Mouse (Mus musculus) liver, embryonic 12.5 days (tissue): ENCODE measurements around the gene Olfr1024. TPM values are rescaled to one million over a fixed set of nuclear protein-coding genes. Genes with fewer than 3 reads are reported as not detected.

Experiments used
- ATAC-seq: fragments of 200-750 bp; cut with Nextera tagmentation; 2 replicates; pipeline ENCODE4 v1.8.0; 2017; ENCODE audit warnings: moderate number of reproducible peaks, mild to moderate bottlenecking, moderate library complexity
- H3K27ac ChIP-seq: fragments of 300-500 bp; sonication (generic); 2 replicates; pipeline ENCODE4 v1.5.1; 2016; ENCODE audit warnings: mild to moderate bottlenecking
- H3K27me3 ChIP-seq: fragments of 300-500 bp; sonication (generic); replicated peaks from 2 replicates; pipeline ENCODE4 v1.6.1; 2016; ENCODE audit warnings: mild to moderate bottlenecking, moderate library complexity
- H3K36me3 ChIP-seq: fragments of 300-500 bp; sonication (generic); 2 replicates; pipeline ENCODE4 v1.6.1; 2016; ENCODE audit warnings: mild to moderate bottlenecking, moderate library complexity
- H3K4me1 ChIP-seq: fragments of 300-500 bp; sonication (generic); 2 replicates; pipeline ENCODE4 v1.6.1; 2016
- H3K4me2 ChIP-seq: fragments of 300-500 bp; sonication (generic); 2 replicates; pipeline ENCODE4 v1.6.1; 2016; ENCODE audit warnings: mild to moderate bottlenecking, moderate library complexity
- H3K4me3 ChIP-seq: fragments of 300-500 bp; sonication (generic); 2 replicates; pipeline ENCODE4 v1.5.1; 2016; ENCODE audit warnings: mild to moderate bottlenecking, moderate library complexity
- H3K9ac ChIP-seq: fragments of 300-500 bp; sonication (generic); 2 replicates; pipeline ENCODE4 v1.6.1; 2016; ENCODE audit warnings: mild to moderate bottlenecking, moderate library complexity
- H3K9me3 ChIP-seq: fragments of 300-500 bp; sonication (generic); replicated peaks from 2 replicates; pipeline ENCODE4 v1.6.1; 2016; ENCODE audit warnings: mild to moderate bottlenecking, moderate library complexity
- WGBS: fragments of 180-500 bp; shearing (Covaris S2); methylation state at CpG from one replicate; pipeline ENCODE4 v1.1.7; 2016; ENCODE audit not compliant: insufficient replicate concordance; 5-methylcytosine and 5-hydroxymethylcytosine counted together
- polyA plus RNA-seq: library from polyadenylated mRNA; unstranded; fragments of >200 nt; fragmentation: Nextera tagmentation; extraction: Ambion mirVana; gene quantifications from 2 replicates; pipeline ENCODE4 v1.2.1, GENCODE M21; 2016

Gene Olfr1024
- polyA plus RNA-seq, result not detected in 2 replicates

- H3K4me3 ChIP-seq, result no peak within 1 kb of the TSS
- no peaks in the 10 kb centered on the region for H3K27me3 ChIP-seq
- H3K4me2 ChIP-seq, result no peak within 1 kb of the TSS
- no peaks in the 10 kb centered on the region for H3K9me3 ChIP-seq
- no peak within 1 kb of the TSS for H3K9ac ChIP-seq
- no peaks in the 10 kb centered on the region for H3K36me3 ChIP-seq
- no peak within 1 kb of the TSS for H3K27ac ChIP-seq
- H3K4me1 ChIP-seq, result no peaks in the 10 kb centered on the region
- ATAC-seq, result no peak
- WGBS, result 69% methylated on average over 3 of the region's 3 CpGs
These were observed at the start of gene Olfr1024 for GRCm38 (mm10) chr2:85904952-85905351. TSS of gene Olfr1024 (minus strand) at chr2:85905052.

- ATAC-seq, result no peak
- H3K4me1 ChIP-seq, result no peaks in the 10 kb centered on the region
- 38% methylated on average over 1 of the region's 1 CpGs for WGBS
These were observed 45.3 kb upstream of the Olfr1024 start, which contains the start of gene Olfr1028 for GRCm38 (mm10) chr2:85950137-85950536. TSS of gene Olfr1028 (plus strand) at chr2:85950437.

GRCm38 (mm10) chr2:85921258-85921657, 16.4 kb upstream of the Olfr1024 start, which contains the start of gene Olfr1026:
TSS of gene Olfr1026 (plus strand) at chr2:85921558.
- ATAC-seq, result no peak
- WGBS, result 74% methylated on average over 3 of the region's 3 CpGs
- no peak within 1 kb of the TSS for H3K27ac ChIP-seq
- no peaks in the 10 kb centered on the region for H3K9me3 ChIP-seq
- H3K4me1 ChIP-seq, result no peaks in the 10 kb centered on the region
- no peak within 1 kb of the TSS for H3K4me2 ChIP-seq
- H3K9ac ChIP-seq, result no peak within 1 kb of the TSS
- no peaks in the 10 kb centered on the region for H3K27me3 ChIP-seq
- H3K4me3 ChIP-seq, result no peak within 1 kb of the TSS
- H3K36me3 ChIP-seq, result no peaks in the 10 kb centered on the region

More at GRCm38 (mm10) chr2:85950137-85950536, 45.3 kb upstream of the Olfr1024 start, which contains the start of gene Olfr1028:
- Histone ChIP-seq H3K9ac (no peak within 1 kb of the TSS), H3K27me3 (no peaks in the 10 kb centered on the region), H3K4me3 (no peak within 1 kb of the TSS), H3K9me3 (no peaks in the 10 kb centered on the region), H3K36me3 (no peaks in the 10 kb centered on the region), H3K4me2 (no peak within 1 kb of the TSS), H3K27ac (no peak within 1 kb of the TSS)

- Histone ChIP-seq H3K36me3 (no peaks in the 10 kb centered on the region), H3K4me3 (no peak within 1 kb of the TSS), H3K9me3 (no peaks in the 10 kb centered on the region), H3K27me3 (no peaks in the 10 kb centered on the region), H3K27ac (no peak within 1 kb of the TSS), H3K4me1 (no peaks in the 10 kb centered on the region), H3K4me2 (no peak within 1 kb of the TSS), H3K9ac (no peak within 1 kb of the TSS)
- 21% methylated on average over 1 of the region's 1 CpGs for WGBS
- no peak for ATAC-seq
These were observed 10.0 kb upstream of the Olfr1024 start, which contains the start of gene Olfr1025-ps1 for GRCm38 (mm10) chr2:85914893-85915292. TSS of gene Olfr1025-ps1 (plus strand) at chr2:85915193.

GRCm38 (mm10) chr2:85913197-85913596, 8.3 kb upstream of the Olfr1024 start:
- Histone ChIP-seq H3K4me3 (no peak overlapping the region), H3K9ac (no peak overlapping the region), H3K4me1 (no peaks in the 10 kb centered on the region), H3K36me3 (no peaks in the 10 kb centered on the region), H3K9me3 (no peaks in the 10 kb centered on the region), H3K4me2 (no peak overlapping the region), H3K27me3 (no peaks in the 10 kb centered on the region), H3K27ac (no peak overlapping the region)
- no peak for ATAC-seq

- 41% methylated on average over 2 of the region's 2 CpGs for WGBS
- H3K9ac ChIP-seq, result no peak within 1 kb of the TSS
- H3K4me2 ChIP-seq, result no peak within 1 kb of the TSS
These were observed 19.5 kb downstream of the Olfr1024 start, which contains the start of gene Olfr1023 for GRCm38 (mm10) chr2:85885340-85885739. TSS of gene Olfr1023 (plus strand) at chr2:85885640.

GRCm38 (mm10) chr2:85868294-85868693, 36.6 kb downstream of the Olfr1024 start, which contains the start of gene Olfr1022:
TSS of gene Olfr1022 (plus strand) at chr2:85868594.
- no peaks in the 10 kb centered on the region for H3K36me3 ChIP-seq
- no peaks in the 10 kb centered on the region for H3K4me1 ChIP-seq
- no peak within 1 kb of the TSS for H3K9ac ChIP-seq
- no peak within 1 kb of the TSS for H3K4me2 ChIP-seq
- H3K27me3 ChIP-seq, result no peaks in the 10 kb centered on the region
- H3K27ac ChIP-seq, result no peak within 1 kb of the TSS
- no peak within 1 kb of the TSS for H3K4me3 ChIP-seq
- 41% methylated on average over 2 of the region's 2 CpGs for WGBS
- no peaks in the 10 kb centered on the region for H3K9me3 ChIP-seq
- no peak for ATAC-seq

More at GRCm38 (mm10) chr2:85885340-85885739, 19.5 kb downstream of the Olfr1024 start, which contains the start of gene Olfr1023:
- Histone ChIP-seq H3K9me3 (no peaks in the 10 kb centered on the region), H3K27me3 (no peaks in the 10 kb centered on the region), H3K4me1 (no peaks in the 10 kb centered on the region), H3K27ac (no peak within 1 kb of the TSS), H3K36me3 (no peaks in the 10 kb centered on the region), H3K4me3 (no peak within 1 kb of the TSS)
- no peak for ATAC-seq

Other genes starting within 250 kb of the Olfr1024 start
- gene Olfr154, start 240.6 kb downstream of the Olfr1024 start, polyA plus RNA-seq, result not detected in 2 replicates
- gene Olfr1006, start 226.3 kb downstream of the Olfr1024 start, polyA plus RNA-seq, result not detected in 2 replicates
- not detected in 2 replicates for gene Olfr1008, start 215.6 kb downstream of the Olfr1024 start, polyA plus RNA-seq
- gene Olfr1009, start 189.6 kb downstream of the Olfr1024 start, polyA plus RNA-seq, result not detected in 2 replicates
- gene Olfr1012, start 142.3 kb downstream of the Olfr1024 start, polyA plus RNA-seq, result not detected in 2 replicates
- gene Olfr1013, start 138.0 kb downstream of the Olfr1024 start, polyA plus RNA-seq, result not detected in 2 replicates
- not detected in 2 replicates for gene Olfr1014, start 132.3 kb downstream of the Olfr1024 start, polyA plus RNA-seq
- gene Olfr1015, start 123.0 kb downstream of the Olfr1024 start, polyA plus RNA-seq, result not detected in 2 replicates
- not detected in 2 replicates for gene Olfr1016, start 102.5 kb downstream of the Olfr1024 start, polyA plus RNA-seq
- not detected in 2 replicates for gene Olfr1018, start 86.6 kb downstream of the Olfr1024 start, polyA plus RNA-seq
- gene Olfr1019, start 59.6 kb downstream of the Olfr1024 start, polyA plus RNA-seq, result not detected in 2 replicates
- gene Olfr1020, start 58.0 kb downstream of the Olfr1024 start, polyA plus RNA-seq, result not detected in 2 replicates
- not detected in 2 replicates for gene Olfr1022, start 36.5 kb downstream of the Olfr1024 start, polyA plus RNA-seq
- not detected in 2 replicates for gene Olfr1023, start 19.4 kb downstream of the Olfr1024 start, polyA plus RNA-seq
- not detected in 2 replicates for gene Olfr1025-ps1, start 10.1 kb upstream of the Olfr1024 start, polyA plus RNA-seq
- gene Olfr1026, start 16.5 kb upstream of the Olfr1024 start, polyA plus RNA-seq, result not detected in 2 replicates
- gene Olfr1028, start 45.4 kb upstream of the Olfr1024 start, polyA plus RNA-seq, result not detected in 2 replicates
- gene Olfr1029, start 68.8 kb upstream of the Olfr1024 start, polyA plus RNA-seq, result not detected in 2 replicates
- gene Olfr1030, start 74.2 kb upstream of the Olfr1024 start, polyA plus RNA-seq, result not detected in 2 replicates
- not detected in 2 replicates for gene Olfr1031, start 85.3 kb upstream of the Olfr1024 start, polyA plus RNA-seq
- not detected in 2 replicates for gene Olfr1032, start 100.5 kb upstream of the Olfr1024 start, polyA plus RNA-seq
- gene Olfr1033, start 115.6 kb upstream of the Olfr1024 start, polyA plus RNA-seq, result 0.07 and 0.51 TPM in 2 replicates
- gene Olfr1034, start 140.8 kb upstream of the Olfr1024 start, polyA plus RNA-seq, result not detected in 2 replicates
- gene Olfr1036, start 168.9 kb upstream of the Olfr1024 start, polyA plus RNA-seq, result not detected in 2 replicates
- not detected in 2 replicates for gene Olfr1037, start 182.3 kb upstream of the Olfr1024 start, polyA plus RNA-seq
- not detected in 2 replicates for gene Olfr1039, start 230.9 kb upstream of the Olfr1024 start, polyA plus RNA-seq
- gene Olfr1040, start 241.7 kb upstream of the Olfr1024 start, polyA plus RNA-seq, result not detected in 2 replicates